Mouse (Mus musculus) embryonic fibroblast, embryonic 13.5 days (primary cell): ENCODE data around the gene Jmjd6.

Experiments
- CTCF ChIP-seq: IDR thresholded peaks from 2 replicates; pipeline ENCODE4 v1.5.1; 2011; ENCODE audit warnings: mild to moderate bottlenecking, control low read depth, low read length, moderate library complexity, borderline replicate concordance; ENCODE audit not compliant: insufficient read depth
- POLR2A ChIP-seq: IDR thresholded peaks from 2 replicates; pipeline ENCODE4 v1.6.1; 2011; ENCODE audit warnings: low read depth, mild to moderate bottlenecking, control low read depth, low read length, moderate library complexity

DNA sequence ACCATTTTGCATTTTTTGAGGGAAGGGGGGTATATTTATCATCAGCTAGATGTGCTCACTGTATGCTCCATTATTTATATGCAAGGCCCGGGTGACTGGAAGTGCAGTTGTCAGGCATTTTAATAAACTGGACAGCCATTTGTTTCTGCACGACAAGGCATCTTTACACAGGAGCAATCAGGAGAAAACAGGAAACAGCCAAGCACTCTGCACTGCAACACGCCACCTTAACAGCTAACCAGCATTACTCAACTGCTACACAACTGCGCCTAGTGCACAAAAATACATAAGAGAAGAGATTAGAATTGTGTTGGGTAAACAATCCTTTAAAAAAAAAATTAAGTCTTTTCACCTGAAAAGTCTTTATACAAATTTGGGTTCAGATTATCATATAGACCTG is 6.8 kb upstream of the Jmjd6 start:
- no peak for TF ChIP-seq CTCF
- TF ChIP-seq POLR2A = no peak
